Mouse (Mus musculus): ENCODE data around the gene Gm7247. TPM values are rescaled to one million over a fixed set of nuclear protein-coding genes. Genes with fewer than 3 reads are reported as not detected.
"Not testable (repeated sequence)": the region's sequence is repeated elsewhere in the genome, so short reads cannot be mapped to it uniquely, and the experiment has no call there.

The Gm7247 gene
- total RNA-seq, 2 experiments from 2014 or later: not detected

DNA sequence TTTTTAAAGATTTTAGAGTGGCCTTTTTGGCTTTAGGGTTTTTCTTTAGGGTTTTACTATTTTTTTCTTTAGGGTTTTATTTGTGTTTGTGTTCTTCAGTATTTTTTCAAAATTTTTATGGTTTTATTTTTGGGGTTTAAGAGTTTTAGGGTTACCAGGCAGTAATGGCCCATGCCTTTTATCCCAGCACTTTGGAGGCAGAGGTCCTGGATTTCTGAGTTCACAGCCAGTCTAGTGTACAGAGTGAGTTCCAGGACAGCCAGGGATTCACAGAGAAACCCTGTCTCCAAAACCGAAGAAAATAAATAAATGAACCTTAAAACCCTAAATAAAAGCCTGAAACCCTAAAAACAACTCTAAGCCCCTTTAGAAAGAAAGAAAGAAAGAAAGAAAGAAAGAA is 124.6 kb downstream of the Gm7247 start:
- intact Hi-C loops (cut with DNase I): no loop called here

DNA sequence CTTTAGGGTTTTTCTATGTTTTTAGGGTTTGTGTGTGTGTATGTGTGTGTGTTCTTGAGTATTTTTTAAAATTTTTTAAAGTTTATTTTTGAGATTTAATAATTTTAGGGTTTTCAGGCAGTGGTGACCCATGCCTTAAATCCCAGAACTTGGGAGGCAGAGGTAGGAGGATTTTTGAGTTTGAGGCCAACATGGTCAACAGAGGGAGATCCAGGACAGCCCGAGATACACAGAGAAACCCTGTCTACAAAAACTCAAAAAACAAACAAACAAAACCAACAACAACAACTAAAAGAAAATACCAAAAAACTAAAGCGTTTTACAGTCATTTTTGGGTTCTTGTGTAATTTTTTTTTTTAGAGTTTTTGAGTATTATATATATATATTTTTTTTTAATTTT is 134.2 kb downstream of the Gm7247 start:
- no peak for DNase-seq
- intact Hi-C loops (cut with DNase I): no loop called here

More for the DNA sequence above, 124.6 kb downstream of the Gm7247 start:
- DNase-seq: no peak

DNA sequence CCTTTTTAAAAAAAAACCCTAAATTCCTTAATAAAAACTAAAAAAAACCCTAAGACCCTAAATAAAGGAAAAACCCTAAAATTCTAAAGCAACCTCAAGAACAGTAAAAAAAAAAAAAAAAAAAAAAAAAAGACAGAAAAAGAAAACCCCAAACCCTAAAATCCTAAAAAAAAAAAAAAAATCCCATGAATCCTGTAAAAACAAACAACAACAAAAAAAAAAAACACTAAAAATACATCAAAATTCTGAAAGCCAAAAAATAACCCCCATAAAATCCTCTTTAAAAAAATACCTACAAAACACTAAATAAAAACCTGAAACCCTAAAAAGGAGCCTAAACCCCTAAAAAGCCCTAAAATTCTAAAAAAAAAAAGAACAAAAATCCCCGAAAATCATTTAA is 135.4 kb downstream of the Gm7247 start:
- intact Hi-C loops (cut with DNase I): no loop called here
- DNase-seq: no peak

DNA sequence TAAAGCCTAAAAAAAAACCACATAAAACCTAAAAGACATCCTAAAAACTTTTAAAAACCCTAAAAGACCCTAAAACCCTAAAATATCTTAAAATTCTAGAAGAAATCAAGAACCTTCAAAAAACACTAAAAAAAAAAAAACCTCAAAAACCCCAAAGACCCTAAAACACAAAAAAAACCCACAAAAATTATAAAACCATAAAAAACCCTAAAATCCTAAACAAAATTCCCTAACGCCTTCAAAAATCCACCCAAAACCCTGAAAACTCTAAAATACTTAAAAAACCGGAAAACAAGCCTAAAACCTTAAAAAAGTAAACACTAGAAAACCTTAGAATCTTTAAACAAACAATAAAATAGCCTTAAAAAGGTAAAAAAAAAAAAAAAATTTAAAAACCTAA is 136.4 kb downstream of the Gm7247 start:
- DNase-seq: no peak
- intact Hi-C loops (cut with DNase I): no loop called here

DNA sequence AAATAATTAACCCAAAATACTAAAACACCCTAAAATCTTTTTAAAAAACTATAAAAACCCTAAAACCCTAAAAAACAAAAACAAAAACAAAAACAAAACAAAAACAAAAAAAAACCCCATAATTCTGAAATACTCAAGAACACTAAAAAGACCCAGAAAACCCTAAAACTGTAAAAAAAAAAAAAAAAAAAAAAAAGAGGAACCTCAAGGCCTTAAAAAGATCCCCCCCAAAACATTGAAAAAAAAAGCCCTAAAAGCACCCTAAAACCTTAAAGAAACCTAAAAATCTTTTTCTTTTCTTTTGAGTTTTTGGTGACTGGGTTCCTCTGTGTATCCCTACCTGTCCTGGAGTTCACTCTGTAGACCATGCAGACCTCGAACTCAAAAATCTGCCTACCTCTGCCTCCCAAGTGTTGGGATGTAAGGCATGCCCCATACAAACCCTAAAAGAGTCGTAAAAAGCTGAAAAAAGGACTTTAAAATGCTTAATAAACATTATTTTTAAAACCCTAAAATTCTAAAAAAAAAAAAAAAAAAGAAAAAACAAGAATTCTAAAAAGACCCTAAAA is 138.2 kb downstream of the Gm7247 start:
- intact Hi-C loops (cut with DNase I): no loop called here
- no peak for DNase-seq

DNA sequence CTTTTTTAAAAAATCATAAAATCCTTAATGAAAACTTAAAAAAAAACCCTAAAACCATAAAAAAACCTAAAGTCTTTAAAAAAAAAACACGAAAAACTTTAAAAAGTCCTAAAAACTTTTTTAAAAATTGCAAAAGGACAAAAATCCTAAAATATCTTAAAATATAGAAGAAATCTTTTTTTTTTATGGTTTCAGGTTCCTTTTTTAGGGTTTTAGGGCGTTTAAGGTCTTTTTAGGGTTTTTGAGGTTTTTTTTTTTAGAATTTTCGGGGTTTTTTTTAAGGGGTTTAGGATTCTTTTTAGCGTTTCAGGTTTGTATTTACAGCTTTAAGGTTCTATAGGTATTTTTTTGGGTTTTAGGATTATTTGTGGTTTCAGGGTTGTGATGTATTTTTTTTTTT is 138.9 kb downstream of the Gm7247 start:
- intact Hi-C loops (cut with DNase I): no loop called here
- DNase-seq: no peak

DNA sequence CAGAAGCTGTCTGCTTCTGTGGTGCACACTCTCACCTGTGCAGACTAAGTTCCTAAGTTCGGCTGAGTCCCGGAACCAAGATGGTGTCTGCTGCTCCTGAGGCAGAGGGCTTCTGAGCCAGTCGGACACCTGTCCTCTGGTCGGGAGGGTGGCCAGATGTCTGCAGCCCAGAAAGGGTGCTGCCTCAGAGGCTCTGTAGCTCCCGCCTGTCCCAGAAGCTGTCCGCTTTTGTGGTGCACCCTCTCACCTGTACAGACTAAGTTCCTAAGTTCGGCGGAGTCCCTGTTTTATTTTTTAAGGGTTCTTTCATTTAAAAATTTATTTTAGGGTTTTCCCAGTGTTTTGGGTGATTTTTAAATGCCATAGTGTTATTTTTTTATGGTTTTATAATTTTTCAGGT is 145.9 kb downstream of the Gm7247 start:
- DNase-seq: no peak
- intact Hi-C loops (cut with DNase I): no loop called here

DNA sequence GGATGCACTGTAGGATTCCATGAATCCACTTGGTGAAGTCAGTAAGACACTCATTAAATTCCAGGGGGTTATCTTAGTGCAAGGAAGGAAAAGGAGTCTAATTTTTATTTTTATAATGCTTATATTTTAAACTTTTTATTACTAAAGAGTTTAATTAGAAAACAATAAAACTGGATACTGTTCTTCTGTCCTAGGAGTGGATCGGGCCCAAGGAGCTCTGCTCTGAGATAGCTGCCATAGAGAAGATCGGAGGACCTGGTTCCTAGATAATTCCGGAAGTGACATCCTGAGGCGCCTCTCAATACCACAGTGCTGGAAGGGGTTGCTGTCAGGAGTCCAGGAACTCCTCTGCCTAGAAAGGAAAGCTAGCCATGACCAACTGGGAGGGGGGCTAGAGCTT is 190.9 kb downstream of the Gm7247 start, which contains the start of gene Gm5622:
TSS of gene Gm5622 (plus strand) at position 301 of the 400 bp plus-strand sequence.
- intact Hi-C loops (cut with DNase I): no loop called here
- DNase-seq: no peak

DNA sequence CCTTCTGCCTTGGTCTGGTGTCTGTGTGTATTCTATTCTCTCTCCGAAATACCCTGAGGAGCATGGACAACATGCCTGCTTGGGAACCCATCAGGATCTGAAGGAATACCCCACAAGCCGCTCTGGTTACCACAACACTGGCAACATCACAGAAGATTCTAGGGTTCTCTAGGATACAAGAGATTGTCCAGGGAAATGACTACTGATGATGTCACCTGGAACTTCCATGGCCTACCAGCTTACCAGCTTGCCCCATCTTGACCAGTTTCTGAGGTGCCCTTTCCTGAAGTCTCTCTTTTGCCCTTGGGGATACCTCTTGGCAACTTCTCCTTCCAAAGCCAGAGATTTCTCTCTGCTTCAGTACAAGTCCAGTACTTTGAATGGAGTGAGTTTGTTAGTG is 212.4 kb downstream of the Gm7247 start, which contains the start of gene Gm17175:
TSS of gene Gm17175 (minus strand) at position 101 of the 400 bp plus-strand sequence.
- intact Hi-C loops (cut with DNase I); DNase-seq: not testable (repeated sequence)

DNA sequence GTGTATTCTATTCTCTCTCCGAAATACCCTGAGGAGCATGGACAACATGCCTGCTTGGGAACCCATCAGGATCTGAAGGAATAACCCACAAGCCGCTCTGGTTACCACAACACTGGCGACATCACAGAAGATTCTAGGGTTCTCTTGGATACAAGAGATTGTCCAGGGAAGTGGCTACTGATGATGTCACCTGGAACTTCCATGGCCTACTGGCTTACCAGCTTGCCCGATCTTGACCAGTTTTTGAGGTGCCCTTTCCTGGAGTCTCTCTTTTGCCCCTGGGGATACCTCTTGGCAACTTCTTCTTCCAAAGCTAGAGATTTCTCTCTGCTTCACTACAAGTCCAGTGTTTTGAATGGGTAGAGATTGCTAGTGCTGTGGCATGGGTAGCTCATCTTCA is 230.5 kb downstream of the Gm7247 start, which contains the start of gene Gm17174:
TSS of gene Gm17174 (minus strand) at position 101 of the 400 bp plus-strand sequence.
- DNase-seq; intact Hi-C loops (cut with DNase I): not testable (repeated sequence)

DNA sequence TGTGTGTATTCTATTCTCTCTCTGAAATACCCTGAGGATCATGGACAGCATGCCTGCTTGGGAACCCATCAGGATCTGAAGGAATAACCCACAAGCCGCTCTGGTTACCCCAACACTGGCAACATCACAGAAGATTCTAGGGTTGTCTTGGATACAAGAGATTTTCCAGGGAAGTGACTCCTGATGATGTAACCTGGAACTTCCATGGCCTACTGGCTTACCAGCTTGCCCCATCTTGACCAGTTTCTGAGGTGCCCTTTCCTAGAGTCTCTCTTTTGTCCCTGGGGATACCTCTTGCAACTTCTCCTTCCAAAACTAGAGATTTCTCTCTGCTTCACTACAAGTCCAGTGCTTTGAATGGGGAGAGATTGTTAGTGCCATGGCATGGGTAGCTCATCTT is 249.7 kb downstream of the Gm7247 start, which contains the start of gene Gm17078:
TSS of gene Gm17078 (minus strand) at position 101 of the 400 bp plus-strand sequence.
- no peak for DNase-seq
- intact Hi-C loops (cut with DNase I): no loop called here

Other genes starting within 250 kb of the Gm7247 start
- gene Eddm3b, start 247.3 kb upstream of the Gm7247 start, total RNA-seq (2021): not detected
- under 1 TPM in 1 of 2 experiments, not detected in 1; 0.22 TPM for gene Rnase6, start 237.8 kb upstream of the Gm7247 start, total RNA-seq (2021)
- not detected for gene Rnase1, start 215.0 kb upstream of the Gm7247 start, total RNA-seq (2021)
- not detected for gene Rnase2b, start 199.5 kb upstream of the Gm7247 start, total RNA-seq (2021)
- not detected for gene Ang2, start 162.6 kb upstream of the Gm7247 start, total RNA-seq (2021)
- gene Ear14, start 158.4 kb upstream of the Gm7247 start, total RNA-seq (2021): not detected
- gene Rnase2a, start 105.6 kb upstream of the Gm7247 start, total RNA-seq (2021): 1 to 10 TPM in 1 of 2 experiments, under 1 TPM in 1; 0.94 to 1.7 TPM
- not detected for gene Vmn2r88, start 49.1 kb downstream of the Gm7247 start, total RNA-seq (2021)
- not detected for gene Vmn2r89, start 90.1 kb downstream of the Gm7247 start, total RNA-seq (2021)
- not detected for gene Gm5622, start 191.0 kb downstream of the Gm7247 start, total RNA-seq (2021)
- gene Gm17175, start 212.3 kb downstream of the Gm7247 start, total RNA-seq (2021): not detected
- not detected for gene Gm17174, start 230.4 kb downstream of the Gm7247 start, total RNA-seq (2021)
- not detected for gene Gm17078, start 249.6 kb downstream of the Gm7247 start, total RNA-seq (2021)